Mouse (Mus musculus): ENCODE results near the gene Tcte2.
"Not testable (repeated sequence)": the region's sequence is repeated elsewhere in the genome, so short reads cannot be mapped to it uniquely, and the experiment has no call there.

Tcte2 gene

DNA sequence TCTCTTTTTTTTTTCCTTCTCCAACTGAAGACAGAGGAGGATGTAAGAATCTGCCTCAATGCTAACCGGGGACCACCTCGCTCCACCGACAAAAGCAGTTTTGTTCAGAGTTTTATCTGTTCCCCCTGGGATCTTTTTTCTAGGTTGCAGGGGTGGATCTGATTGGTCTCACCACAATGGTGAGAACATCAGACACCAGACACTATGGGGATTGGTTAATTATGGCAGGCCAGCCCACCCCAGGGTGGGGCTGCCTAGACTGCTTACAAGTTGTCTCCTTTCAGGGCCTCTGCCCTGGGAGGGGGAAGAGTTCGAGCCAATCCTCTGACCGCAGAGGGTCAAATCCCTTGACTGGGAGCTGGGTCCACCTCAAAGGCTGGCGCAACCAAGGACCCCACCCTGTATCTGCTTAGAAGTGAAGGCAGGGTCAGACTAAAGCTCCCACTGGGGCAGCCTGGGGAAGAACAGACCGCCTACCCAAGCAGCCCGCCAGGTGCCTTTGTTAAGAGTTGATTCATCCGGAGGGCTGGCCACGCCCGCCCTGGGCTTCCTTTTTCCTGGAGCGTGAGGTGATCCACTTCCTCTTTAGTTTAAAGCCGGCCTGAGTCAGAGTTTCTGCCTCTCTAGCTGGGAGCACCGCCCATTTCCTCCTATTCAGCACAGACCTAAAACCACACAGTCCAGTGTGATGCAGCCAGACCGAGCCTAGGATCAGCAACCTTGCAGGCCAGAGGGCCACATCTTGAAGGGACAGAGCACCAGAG is 78.0 kb downstream of the Tcte2 start:
- peak; percentile 40 to 51 for DNase-seq (ENCODE audit: low spot score in 2 of 2)

DNA sequence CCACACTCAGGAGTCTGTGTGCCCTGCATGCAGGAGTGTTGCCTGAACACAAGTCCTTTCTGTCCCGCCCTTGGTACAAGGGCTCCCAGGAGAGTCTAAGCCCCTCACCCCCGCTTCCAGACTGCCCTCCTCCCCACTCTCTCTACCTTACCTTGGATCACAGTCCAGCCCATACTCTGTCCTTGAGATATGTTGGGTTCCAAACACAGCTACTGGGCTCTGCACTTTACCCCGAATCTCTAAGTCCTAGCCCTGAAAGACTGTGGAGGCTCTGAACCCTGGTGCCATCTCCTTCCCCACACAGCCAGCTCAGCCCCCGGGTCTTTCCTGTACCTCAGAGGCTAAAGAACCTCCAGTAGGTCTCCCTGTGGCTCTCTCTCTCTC is 78.6 kb downstream of the Tcte2 start:
- no peak for DNase-seq (ENCODE audit: low spot score in 2 of 2)

GRCm38 (mm10) chr17:13682378-13683026 is 79.1 kb downstream of the Tcte2 start:
- no peak for DNase-seq (ENCODE audit: low spot score in 2 of 2)

GRCm38 (mm10) chr17:13681686-13682085 is 79.9 kb downstream of the Tcte2 start:
- DNase-seq (ENCODE audit: low spot score in 2 of 2) = no peak

GRCm38 (mm10) chr17:13681126-13681525 is 80.5 kb downstream of the Tcte2 start:
- no peak for DNase-seq (ENCODE audit: low spot score in 2 of 2)

- no peak for DNase-seq (ENCODE audit: low spot score in 2 of 2)
These were observed 81.3 kb downstream of the Tcte2 start for GRCm38 (mm10) chr17:13680318-13680717.

- DNase-seq (ENCODE audit: low spot score in 2 of 2) = no peak
These were observed 81.9 kb downstream of the Tcte2 start for GRCm38 (mm10) chr17:13679725-13680124.

DNA sequence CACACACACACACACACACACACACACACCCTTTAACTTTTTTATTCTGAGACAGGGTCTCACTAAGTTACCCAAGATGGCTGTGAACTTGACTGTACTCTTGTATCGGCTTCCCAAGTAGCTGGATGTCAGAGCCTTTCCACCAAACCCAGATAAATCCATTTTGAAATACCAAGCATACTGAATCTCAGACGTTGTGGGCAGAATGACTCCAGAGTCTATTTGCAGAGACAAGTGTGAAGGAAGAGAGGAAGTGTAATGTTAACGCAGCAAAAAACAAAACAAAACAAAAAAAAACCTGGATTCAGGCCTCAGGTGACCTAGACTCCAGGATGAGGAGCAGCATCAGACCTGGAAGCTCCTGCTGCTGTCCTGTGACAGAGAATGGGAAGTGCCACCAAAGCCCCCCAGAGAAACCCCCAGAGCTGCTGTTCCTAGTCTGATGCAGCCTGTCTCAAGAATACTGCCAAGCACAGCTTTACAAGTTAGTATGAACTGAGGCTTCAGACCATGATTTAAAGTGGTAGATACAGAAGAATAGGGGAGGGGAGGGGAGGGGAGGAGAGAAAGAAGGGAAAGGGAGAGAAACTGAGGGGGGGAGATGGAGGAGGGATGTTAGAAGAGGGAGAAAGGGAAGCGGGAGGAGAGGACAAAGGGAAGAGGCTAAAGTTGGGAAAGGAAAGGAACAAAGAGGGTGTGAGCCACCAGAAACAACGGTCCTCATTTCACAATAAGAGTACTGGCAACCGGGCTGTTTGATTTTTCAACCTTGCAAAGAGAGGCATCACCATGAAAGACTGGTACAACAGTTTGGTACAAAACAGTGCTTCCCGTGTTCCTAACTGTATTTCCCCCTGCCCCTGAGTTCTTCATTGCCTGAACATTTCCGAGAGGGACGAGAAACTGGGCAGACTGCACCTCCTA is 84.1 kb downstream of the Tcte2 start:
- DNase-seq (ENCODE audit: low spot score in 2 of 2) = no peak

DNA sequence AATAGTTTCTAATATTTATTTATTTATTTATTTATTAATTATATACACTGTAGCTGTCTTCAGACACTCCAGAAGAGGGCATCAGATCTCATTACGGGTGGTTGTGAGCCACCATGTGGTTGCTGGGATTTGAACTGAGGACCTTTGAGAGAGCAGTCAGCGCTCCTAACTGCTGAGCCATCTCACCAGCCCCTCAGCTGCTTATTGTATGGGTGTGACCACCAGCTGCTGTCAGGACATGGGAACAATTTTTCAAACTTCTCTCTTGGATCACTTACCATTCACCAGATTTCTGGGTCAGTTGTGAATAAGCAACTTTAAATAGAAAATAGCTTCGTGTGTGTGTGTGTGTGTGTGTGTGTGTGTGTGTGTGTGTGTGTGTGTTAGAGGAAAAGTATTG is 85.5 kb downstream of the Tcte2 start:
- not testable (repeated sequence) for DNase-seq (ENCODE audit: low spot score in 2 of 2)

DNA sequence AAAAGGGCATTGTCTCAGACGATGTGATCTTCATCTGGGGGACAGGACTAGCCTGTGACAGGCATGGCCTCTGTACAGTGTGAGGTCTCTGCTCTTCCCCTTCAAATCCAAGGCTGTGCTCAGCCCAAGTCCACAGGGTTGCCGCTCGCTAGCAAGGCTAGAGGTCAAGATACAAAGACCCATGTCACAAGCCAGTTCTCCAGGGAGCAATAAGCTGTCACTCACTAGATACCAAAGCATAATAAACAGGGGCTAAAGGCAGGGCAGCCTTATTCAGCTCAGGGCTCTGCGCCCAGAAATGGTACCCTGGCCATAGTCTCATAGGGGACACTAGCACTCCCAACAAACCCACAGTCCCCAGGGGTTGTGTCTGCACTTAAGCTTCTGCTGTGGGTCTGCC is 86.0 kb downstream of the Tcte2 start:
- DNase-seq (ENCODE audit: low spot score in 2 of 2) = no peak

DNA sequence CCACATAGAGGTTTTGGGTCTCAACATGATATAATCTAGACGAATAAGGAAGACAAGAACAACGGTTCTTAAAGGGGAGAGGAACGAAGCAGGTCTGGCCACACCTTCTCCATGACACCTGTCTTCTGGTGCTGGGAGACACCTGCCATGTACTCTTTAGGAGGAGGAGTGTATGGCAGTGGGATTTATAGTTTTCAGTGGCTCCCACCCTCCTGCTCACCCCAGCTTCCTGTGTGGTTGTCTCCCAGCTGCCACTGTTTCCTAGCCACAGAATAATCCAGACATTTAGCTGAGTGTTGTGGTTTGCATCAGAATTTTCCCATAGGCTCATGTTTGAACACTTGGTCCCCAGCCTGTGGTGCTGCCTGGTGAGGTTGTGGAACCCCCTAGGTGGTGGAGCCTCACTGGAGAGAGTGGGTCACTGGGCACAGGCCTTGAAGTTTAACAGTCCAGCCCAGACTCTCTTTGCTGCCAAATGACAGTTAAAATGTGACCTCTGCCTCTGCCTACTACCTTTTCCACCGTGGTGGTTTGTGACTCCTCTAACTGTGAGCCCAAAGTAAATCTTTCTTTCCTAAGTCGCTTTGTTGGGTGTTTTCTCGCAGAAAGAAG is 86.8 kb downstream of the Tcte2 start:
- DNase-seq (ENCODE audit: low spot score in 2 of 2) = no peak

DNA sequence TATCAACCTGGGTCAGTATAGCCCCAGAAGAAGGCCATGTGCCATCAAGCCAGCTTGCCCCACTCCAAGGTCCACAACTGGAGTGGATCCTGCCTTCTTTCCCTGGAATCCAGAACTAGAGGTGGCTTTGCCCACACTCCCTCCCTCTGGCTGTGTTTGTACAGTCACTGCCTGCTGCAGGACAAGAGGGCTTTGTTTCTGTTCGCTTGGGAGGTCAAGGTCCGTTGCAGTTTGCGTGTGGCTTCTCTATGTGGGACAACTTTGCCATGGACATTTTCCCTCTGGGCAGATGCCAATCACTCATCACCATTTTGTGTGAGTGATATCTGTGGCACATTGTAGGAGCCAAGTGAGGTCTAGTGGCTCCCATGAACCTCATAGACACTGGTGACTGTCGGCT is 89.9 kb downstream of the Tcte2 start:
- DNase-seq (ENCODE audit: low spot score in 2 of 2) = no peak

DNA sequence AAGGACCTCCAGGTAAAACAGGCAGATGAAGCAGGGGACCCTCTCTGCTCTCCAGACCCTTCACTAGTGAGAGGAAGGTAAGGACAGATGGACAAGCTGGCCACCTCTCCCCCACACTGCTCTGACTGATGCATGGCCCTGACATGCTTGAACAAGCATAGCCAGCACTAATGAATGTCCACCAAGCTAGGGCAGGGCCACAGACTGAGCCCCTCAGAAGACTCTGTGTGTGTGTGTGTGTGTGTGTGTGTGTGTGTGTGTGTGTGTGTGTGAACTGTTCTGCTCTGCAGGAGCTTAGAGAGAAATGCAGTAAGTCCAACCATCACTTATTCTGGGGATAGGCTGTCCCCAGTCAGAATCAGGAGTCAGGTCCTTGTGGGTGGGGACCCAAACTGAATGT is 91.4 kb downstream of the Tcte2 start:
- DNase-seq (ENCODE audit: low spot score in 2 of 2) = no peak

DNA sequence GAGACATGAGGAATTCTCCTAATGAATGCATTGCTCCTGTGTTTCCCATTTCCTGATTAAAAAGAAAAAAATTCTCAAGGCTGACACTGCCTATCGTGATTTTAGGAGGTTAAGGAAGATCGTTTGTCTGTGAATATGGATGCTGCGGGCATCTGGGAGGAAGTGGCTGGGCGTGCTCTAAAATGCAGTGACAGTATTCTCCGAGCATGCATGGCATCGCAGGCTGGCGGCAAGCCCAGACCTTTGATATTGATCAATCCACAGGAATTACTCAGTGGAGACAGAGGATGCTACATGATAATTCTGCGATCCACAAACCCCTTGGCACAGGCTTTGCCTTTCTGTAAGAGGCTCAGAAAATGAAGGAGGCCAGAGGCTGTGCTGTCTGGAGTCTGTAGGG is 92.4 kb downstream of the Tcte2 start:
- DNase-seq (ENCODE audit: low spot score in 2 of 2) = no peak

DNA sequence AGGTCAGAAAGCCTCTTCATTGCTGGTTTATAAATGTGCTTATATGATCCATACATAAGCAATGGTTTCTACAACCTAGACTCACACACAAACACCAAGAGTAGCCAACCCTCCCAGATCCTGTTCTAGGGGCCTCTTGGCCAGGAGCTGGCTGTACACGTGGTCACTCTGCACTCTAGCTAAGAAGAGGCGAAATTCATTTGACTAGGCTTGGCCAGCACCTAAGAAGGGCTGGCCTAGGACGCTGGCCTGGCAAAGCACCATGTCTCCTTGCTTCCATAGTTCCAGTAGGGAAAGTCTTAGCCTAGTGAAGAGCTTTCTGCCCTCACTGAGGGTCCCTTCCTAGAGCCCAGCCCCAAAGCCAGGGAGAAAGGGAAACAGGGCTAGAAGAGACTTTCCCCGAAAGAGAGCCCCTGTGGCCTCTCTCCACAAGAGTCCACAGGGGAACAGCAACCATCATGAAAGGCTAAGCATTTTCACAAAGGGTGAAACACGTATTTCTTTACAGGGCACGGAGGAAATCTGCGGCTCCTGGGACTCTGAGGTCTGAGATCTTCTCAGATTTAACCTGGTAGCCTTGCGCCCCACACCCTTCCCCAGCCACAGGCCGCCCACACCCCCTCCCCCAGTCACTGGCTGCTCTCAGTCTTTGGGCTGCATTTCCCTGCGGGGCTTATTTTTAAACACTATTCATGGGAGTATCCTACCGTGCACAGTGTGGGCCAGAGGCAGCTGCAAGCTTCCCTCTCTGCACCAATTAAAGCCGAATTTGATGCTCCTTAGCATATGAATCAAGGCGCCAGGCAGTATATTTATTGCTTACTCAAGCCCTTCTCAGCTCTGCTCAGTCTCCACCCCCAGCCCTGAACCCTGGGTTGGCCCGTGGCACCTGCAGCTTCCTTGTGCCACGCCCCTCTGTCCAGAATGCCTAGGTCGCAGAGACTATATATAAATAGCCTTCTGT is 93.3 kb downstream of the Tcte2 start:
- no peak for DNase-seq (ENCODE audit: low spot score in 2 of 2)

DNA sequence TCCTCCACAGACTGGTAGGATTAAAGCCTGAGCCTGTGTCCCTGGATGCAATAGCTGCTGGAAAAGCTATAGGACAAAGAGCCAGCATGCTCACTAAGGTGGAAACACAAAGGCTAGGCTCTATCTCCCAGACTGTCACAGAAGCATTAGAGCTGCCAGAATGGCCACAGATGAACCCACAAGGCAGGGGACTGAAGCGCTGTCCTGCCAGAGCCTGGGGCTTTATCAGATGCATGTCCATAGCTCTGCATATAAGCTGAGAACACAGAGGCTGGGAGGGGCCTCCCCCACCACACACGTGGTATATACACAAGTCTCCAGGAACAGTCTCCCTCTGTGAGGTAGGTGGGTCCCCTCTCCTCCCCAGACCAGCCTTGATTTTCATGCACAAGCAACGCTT is 94.6 kb downstream of the Tcte2 start:
- no peak for DNase-seq (ENCODE audit: low spot score in 2 of 2)

- no peak for DNase-seq (ENCODE audit: low spot score in 2 of 2)
These were observed 95.9 kb downstream of the Tcte2 start for GRCm38 (mm10) chr17:13665731-13666130.

- DNase-seq (ENCODE audit: low spot score in 2 of 2) = no peak
These were observed 98.0 kb downstream of the Tcte2 start for GRCm38 (mm10) chr17:13663386-13664166.

Measured in spleen, postnatal 14 days (tissue).